Mouse (Mus musculus): ENCODE data around the gene Dcn.

Dcn gene

DNA sequence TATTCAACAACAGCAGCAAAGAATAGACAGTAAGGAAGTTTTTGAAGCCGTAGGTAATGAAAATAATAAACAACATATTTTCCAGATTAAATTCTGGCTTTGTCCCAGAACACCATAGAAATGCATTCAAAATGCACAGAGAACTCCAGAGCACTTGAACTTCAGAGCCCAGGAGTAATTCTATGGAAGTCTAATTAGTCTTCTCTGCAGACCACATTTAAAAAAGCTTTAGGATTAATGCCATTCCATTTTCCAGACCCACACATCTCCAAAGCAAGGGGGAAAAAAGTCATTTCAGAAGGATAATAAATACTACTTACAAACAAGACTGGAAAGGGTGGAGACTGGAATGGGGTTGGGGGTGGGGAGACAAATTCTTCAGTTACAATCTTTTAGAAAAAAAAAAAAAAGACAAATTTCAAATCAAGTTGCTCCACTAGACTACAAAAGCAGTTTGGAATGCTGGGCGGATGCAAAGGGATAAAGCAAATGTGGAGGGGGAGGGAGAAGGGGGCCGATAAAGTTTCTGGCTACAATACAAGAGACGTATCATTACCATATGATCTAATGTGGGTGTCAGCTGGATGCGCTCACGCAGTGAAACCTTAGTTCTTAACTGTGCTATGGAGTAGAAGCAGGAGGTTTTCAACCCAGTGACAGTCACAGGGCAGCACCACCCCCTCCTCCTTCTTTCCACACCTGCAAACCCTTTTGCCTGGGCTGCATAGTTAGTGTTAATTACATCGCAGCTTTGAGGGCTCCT, at the start of gene Dcn:
TSS of gene Dcn (plus strand) at position 606 of the 763 bp plus-strand sequence.
- DNase-seq: no peak

- DNase-seq: no peak
Measured at GRCm38 (mm10) chr10:97436662-97437061, 42.7 kb upstream of the Dcn start.

- no peak for DNase-seq
Measured at GRCm38 (mm10) chr10:97442300-97442699, 37.1 kb upstream of the Dcn start.

DNA sequence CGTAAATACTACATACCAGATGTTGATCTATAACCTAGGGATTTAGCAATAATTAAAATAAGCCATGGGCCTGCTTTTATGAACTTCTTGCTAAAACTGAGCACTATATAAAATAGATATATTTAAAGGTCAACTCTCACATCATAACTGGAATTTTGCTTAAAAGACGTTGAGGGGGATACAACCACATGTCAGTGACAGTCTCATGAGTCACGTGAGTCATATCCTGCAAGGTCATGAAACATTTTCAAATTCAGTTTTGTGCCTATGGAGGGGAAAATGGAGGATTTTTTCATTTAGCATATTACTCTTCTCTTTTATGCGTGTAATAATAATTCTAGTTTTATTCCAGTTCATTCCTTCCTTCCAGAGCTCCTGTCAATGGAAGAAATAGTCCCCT, 32.9 kb upstream of the Dcn start:
- DNase-seq: no peak

DNA sequence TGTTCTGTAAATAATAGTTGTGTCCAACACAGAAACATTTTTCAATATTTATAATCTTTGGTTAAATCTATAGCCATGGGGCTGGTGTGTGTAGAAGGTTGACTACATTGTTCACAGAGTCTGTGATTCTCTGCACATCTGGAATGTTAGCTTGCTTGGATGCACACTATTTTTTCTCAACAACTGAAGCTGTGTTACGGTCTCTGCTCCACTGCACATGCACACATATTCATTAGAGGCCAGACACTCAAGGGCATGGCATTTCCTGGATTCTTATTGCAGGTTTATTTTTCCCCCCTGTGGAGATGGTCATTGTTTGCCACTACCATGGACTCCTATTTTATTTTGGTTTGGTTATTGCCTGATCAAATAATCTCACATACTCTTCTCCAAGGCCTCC, 26.5 kb upstream of the Dcn start:
- DNase-seq: no peak

DNA sequence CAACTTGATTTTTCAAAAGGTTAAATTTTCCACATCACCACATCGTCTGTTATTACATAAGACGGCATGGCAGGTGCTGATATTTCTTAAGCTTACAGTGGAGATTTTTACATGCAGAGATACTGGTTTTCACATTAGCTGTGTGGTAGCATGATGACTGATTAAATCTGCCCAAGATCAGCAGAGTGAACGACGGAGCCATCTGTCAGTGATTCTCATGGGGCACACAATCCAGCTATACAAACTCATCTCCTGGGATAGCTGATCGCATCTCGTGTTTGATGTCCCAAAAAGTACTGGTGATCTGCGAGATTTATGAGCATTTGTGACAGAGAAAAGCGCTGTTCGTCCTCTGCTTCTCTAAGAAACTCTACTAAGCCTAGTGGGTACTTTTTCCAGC, 25.9 kb upstream of the Dcn start:
- no peak for DNase-seq

DNA sequence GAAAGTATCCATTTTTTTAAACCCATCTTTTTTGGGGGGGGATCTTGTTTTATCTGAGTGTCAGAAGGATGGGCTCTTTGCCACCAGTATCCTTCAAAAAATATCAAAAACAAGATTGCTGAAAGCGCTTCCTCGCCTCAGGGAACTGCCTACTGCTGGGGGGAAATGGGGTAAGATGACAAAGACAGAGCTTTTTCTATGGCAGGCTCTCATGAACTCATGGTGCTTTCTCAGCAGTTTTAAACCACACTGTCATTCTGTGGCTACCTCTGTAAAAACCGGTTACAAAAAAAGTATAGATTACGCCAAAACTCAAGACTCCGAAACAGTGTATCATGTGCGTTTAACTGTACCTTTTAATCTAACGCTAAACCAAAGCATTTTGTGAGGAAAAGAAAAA, 22.4 kb upstream of the Dcn start:
- no peak for DNase-seq

DNA sequence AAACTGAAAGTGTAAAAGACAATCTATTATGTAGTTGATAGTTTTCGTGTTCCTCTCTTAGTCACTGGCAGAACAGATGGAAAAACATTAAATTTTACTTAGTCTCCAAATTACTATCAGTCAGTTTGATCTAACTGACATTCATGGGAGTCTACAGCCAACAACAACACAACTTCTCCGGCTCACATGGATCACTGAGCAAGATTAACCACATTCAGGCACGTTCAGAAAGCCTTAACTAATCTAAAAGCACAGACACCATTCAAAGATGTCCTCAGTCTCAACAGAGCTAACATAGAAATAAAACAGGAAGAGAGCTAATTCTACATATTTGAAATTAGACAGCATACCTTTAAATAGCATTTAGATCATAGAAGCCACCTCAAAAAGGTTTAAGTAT, 12.6 kb upstream of the Dcn start:
- no peak for DNase-seq

DNA sequence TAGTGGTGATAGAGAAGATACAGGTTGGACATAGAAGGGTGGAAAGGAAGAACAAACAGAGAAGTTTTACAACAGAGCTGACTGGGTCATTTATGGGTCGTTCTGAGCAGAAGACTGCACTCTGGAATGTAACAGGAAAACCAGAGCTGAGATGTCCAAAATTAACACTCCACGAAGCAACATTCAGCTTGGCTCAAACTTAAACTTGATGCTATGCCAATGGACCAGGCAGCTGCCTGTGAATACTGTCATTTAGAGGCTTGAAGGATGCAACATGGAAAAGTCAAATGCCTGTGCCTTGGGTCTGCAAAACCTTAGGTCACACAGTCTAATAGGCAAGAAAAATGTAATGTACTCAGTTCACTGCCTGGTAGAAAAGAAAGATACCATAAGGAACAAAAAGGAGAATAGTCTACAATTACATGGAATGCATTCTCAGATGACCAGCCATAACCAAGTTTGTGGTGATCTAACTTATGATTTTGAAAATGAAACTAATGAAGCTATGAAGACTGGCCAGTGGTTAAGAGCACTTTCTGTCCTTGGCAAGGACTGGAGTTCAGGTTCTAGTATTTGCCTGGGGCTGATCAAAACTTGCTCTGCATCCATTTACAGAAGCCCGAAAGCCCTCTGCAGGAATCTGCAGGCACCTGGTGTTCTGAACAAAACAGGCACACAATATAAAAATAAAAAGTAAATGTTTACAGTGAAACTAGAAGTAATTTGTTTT, 9.8 kb upstream of the Dcn start:
- DNase-seq: no peak

- DNase-seq: no peak
Measured at GRCm38 (mm10) chr10:97475460-97475859, 3.9 kb upstream of the Dcn start.

DNA sequence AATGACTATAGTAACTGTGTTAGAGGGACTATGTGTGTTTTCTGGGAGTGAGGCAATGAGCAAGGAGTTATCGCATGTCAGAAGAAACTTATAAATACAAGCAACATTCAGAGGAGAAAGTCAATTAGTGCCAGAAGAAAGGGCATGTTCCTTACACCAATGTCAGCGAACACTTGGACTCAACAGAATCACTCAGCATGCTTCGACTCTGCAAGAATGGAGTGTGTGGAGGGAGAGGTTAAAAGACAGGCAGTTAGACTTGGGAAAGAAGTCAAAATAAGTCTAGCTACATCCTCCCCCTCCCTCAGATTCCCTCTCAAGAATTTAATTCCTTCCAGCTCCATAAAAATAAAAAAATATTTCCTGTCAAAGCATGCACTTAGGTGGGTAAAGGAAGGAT, 1.1 kb upstream of the Dcn start:
- DNase-seq: no peak

DNA sequence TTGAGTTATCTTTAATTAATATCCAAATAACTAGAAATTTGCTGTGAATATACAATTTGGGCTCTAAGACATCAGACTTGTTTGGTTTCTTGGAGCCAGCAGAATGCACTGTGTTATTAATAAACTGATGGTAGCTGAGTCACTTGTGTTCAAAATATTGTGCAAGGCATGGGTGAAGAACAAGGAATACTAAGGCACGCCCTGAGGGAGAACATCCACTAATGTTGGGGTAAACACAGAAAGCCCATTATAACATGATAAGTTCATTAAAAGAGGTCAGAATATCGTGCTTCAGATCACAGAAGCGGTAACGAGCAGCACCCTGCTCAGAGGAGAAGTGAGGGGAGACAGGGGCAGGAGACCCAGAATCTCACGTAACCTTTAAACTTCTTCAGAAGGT, 2.7 kb downstream of the Dcn start:
- DNase-seq: no peak

- no peak for DNase-seq
Measured at GRCm38 (mm10) chr10:97484049-97484448, 4.6 kb downstream of the Dcn start.

- no peak for DNase-seq
Measured at GRCm38 (mm10) chr10:97485151-97485550, 5.7 kb downstream of the Dcn start.

DNA sequence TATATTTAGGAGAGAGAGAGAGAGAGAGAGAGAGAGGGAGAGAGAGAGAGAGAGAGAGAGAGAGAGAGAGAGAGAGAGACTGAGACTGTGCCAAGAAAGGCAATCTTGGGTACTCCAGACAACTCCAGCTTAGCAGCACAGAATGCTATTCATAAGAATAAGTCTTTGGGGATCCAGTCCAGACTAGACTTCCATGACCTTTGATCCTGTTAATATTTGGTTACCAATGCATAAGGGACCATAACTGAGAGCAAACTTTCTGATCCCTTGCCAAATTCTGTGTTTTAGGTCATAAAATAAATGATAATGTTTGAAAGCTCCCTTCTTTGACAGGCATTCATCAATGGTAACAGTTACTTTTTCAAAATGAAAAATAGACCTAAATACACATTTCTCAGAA, 6.7 kb downstream of the Dcn start:
- DNase-seq: no peak

GRCm38 (mm10) chr10:97487269-97487989, 8.0 kb downstream of the Dcn start:
- no peak for DNase-seq

DNA sequence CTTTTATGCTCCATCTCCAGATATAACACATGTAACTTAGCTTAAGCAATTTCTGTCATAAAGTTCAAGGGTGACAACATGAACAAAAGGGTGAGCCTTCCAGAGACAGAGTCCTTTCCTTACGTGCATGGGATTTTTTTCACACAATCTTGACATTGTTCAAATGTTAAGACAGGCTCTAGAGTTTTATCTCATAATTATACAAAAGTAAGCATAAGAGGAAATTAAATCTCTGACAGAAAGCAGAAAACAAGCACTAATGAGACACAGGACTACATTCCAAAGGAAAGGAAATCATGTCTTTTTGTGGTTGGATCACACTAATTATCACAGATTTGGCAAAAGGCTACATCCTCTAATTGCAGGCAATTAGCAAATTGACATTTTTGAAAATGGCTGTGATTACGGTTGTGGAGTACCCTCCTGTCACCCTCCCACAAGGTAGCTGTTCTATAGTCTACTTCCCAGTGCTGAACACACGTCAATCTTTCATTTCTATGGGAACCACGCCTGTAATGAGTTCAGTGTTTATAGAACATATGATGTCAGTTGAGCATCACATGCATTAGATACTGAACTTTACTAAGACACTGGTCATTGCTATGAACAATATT, 13.1 kb downstream of the Dcn start:
- DNase-seq: no peak

GRCm38 (mm10) chr10:97497646-97498045, 18.2 kb downstream of the Dcn start:
- no peak for DNase-seq

- DNase-seq: no peak
Measured at GRCm38 (mm10) chr10:97523366-97523765, 44.0 kb downstream of the Dcn start.

DNA sequence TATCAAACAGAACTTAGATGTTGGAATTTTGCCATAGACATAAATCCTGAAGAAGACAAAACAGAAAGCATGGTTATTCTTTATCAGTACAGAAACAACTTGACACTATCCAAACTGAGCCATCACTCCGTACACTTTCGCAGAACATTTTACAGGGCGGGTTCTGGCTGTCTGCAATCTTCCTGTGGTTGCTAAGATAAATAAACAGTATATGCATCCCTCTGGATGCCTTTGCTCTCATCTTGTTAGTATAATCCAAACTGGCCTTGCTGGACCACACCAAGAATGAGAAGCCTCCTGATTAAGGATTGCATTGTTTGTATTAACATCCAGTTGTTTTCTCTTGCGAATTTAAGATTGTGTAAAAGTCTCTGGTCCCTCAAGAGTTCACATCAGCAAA, 56.3 kb downstream of the Dcn start:
- no peak for DNase-seq

- DNase-seq: no peak
Measured at GRCm38 (mm10) chr10:97536921-97537320, 57.5 kb downstream of the Dcn start.

DNA sequence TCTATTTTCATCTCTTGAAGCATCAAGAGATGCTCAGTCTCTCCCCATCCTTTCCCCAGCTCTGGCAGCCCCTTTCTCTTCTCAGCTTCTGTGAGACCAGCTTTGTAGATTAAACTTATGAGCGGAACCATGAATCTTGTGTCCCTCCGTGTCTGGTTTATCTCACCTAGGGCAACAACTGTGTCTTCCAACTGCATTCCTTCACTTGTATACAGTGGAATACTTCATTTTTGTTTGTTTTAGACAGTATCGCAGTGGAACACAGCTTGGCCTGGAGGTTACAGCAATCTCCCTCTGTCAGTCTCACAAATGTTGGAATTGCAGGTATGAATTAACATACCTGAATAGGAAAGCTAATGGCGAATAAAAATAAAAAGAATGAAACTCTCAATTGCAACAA, 58.8 kb downstream of the Dcn start:
- DNase-seq: no peak

DNA sequence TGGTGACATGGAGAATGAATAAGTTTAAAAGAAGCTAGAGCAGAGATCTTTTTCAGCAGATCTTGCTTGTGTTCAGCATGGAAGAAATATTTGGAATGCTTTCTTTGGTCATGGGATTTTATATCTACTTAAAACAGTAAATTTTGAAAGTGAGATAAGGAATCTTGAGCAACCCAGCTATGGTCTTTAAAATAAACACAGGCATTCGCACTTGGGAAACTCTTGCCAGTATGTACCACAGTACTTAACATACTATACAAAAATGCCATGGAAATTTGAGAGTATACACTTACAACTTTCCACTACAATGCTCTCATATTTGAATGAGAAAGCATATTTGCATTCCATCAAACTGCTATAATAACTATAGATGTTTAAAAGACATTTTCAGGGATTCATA, 68.3 kb downstream of the Dcn start:
- DNase-seq: no peak
